Mouse (Mus musculus) neural tube, embryonic 10.5 days (tissue): ENCODE measurements around the gene Dcp1a.

Experiments used
- DNase-seq: peaks from one replicate; pipeline ENCODE4 v3.0.0-alpha.2; 2017; ENCODE audit warnings: low spot score; ENCODE audit errors: extremely low spot score

The Dcp1a gene

GRCm38 (mm10) chr14:30559321-30559850 lies 80.1 kb downstream of the Dcp1a start:
- DNase-seq, result no peak

DNA sequence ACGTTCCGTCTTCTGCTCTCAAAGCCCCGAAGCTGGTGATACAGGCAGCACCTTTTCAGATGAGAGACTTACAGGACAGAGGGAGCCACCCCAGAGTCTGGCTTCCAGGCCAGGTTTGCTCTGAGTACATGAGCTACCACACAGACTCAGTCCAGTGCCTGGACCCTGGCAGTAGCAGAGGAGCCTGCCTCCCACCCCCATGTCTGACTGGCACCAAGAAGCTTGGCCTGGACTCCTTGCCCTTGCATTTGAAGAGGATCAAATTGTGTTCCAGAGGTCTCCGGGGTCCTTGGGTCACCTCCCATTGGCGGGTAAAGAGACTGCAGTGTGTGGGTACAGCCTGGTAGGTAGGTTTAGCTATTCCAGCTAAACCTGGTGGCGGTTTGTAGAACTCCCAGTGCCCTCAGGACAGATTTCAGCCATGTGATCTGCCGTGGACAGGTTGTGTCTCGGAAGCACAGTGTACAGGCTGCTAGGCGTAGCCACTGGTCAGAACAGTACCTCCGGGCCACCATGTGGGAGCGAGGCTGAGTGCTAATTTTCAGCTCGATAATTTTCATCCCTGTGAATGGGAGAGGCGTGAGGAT lies 81.6 kb downstream of the Dcp1a start:
- no peak for DNase-seq

DNA sequence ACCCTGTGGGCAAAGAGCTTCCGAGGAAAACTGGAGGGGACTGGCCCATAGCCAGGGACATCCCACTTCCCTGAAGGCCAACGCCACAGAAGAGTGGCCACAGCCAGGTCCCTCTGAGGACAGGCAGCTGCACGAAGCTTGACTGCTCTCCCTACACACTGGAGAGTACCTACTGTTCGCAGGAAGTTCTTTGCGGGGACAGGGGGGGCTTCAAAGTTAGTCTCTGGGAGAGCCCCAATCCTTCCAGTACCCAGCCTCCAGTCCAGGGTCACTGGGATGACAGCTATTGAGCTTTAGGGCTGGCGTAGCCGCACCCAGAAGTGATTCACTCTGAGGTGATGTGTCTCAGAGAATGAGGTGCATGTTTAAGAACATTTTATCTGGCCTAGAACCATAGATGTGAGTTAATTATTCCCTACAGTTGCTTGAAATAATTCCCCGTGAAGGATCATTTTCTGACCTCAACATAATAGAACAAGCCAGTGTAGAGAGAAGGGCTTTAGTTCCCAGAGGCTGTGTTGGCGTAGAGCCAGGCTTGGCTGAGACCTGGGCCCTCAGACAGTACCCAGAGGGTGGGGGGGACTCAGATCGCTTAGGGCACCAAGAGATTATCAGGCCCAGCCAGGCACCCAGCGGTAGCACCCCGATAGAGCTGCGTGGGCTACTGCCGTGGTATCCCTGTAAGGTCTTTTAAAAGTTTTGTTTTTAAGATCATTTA lies 82.3 kb downstream of the Dcp1a start:
- no peak for DNase-seq

- DNase-seq, result no peak
Observed at GRCm38 (mm10) chr14:30562343-30562742, 83.0 kb downstream of the Dcp1a start.

- DNase-seq, result no peak
Observed at GRCm38 (mm10) chr14:30564451-30564850, 85.1 kb downstream of the Dcp1a start.

- no peak for DNase-seq
Observed at GRCm38 (mm10) chr14:30566317-30566716, 87.0 kb downstream of the Dcp1a start.

DNA sequence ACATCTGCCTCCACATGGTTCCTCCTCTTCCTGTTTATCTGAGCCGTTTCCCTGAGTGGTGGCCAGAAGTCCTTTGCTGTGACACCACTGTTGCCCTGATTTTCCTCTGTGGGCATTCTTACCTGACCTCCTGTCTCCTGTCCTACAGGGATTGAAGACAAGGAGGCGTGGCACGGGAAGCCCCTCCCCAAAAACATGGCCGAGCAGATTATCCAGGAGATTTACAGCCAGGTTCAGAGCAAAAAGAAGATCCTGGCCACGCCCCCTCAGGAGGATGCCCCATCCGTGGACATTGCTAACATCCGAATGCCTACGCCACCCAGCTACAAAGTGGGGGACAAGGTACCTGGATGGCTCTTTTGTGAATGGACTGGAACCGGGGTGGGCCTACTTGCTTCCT lies 88.7 kb downstream of the Dcp1a start:
- no peak for DNase-seq

GRCm38 (mm10) chr14:30570303-30570702 lies 91.0 kb downstream of the Dcp1a start:
- no peak for DNase-seq

DNA sequence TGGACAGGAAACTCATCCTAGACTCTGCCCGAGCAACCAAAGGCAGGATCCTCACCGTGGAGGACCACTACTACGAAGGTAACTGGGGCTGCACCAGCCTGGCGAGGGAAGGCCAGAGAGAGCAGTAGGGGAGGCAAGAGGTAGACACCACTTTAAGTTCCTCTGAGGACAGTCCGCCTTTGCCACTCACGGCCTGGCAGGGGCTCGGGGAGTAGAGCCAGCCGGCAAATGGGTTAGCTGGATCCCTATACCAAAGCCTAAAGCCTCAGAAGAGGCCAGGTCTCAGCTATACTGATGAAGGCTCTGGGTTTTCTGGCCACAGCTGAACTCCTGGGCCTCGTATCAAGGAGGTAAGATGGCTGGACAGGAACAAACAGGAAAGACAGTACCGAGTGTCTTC lies 92.9 kb downstream of the Dcp1a start:
- no peak for DNase-seq

- DNase-seq, result no peak
Observed at GRCm38 (mm10) chr14:30573235-30573634, 93.9 kb downstream of the Dcp1a start.

DNA sequence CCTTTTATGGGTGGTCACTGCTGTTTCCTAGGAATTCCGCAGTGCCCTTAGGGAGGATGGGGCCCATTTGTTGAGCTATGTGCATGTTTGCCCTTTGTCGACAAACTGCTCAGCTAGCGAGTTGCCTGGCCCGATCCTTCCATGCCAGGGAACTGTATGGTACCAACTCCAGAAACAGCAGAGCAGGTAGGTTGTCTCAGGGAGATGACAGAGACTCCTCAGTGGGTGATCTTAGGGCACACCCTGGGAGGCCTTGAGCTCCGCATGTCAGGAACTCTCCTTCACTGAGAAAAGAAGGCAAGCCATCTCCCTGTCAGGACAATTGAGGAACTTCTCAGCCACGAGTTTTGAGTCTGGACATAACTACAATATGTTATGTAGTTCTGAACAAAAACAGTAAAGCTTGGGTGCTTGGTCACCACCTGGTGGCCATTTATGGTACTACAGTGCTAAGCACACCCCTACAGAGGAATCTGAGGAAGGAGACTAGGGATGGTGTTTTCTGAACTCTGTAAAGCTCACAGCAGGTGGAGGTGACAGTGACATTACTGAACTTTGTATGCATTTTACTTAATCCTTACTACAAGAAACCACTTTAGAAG lies 94.7 kb downstream of the Dcp1a start:
- DNase-seq, result peak; percentile 69

DNA sequence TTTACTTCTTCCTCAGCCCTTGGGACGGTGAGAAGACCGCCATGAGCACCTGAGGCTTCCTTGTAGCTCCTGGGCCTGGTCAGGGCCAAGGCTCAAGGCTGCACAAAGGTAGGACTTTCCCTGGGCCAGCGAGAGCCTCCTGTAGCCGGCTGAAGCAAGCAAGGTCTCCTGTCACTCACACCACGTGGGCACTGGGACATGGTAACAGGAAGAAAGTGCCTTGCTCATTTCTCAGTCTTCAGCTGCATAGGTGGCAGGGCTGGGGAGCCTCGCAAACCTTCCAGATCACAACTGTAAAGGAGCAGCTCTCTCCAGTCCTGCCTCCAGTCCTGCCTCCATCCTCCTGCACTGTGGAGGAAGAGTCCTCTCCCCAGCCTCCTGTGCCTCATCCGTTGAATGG lies 96.5 kb downstream of the Dcp1a start:
- no peak for DNase-seq

- DNase-seq, result no peak
Observed at GRCm38 (mm10) chr14:30576260-30576659, 96.9 kb downstream of the Dcp1a start.
